Mouse (Mus musculus) CD8-positive naive resting alpha-beta T cell, adult 2 months (primary cell): ENCODE measurements around the gene A4gnt.
"Not testable (repeated sequence)": the region's sequence is repeated elsewhere in the genome, so short reads cannot be mapped to it uniquely, and the experiment has no call there.

Experiments
- DNase-seq, 2 experiments: peaks; one replicate each; pipeline ENCODE4 v3.0.0; 2022; ENCODE audit warnings: low read depth in 2 of 2, low spot score in 2 of 2

A4gnt gene

DNA sequence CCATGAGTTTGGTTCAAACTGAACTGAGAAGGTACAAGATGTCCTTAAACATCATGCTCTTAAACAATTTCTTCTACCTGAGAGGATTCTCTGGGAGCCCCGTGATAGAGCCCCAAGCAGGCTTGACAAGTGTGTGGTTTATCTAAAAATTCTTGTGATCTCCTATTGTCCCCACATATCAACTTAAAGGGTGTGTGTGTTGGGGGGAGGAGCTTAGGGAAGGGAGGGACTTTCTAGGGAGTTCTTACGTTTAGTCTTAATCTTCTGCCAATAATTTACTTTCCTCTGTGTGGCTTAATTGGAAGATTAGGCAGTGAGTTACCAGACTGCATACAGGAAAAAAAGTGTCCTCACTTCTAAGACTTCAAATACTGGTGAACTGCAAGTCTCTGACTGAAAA, at the start of gene A4gnt:
Gene A4gnt (plus strand): TSS at position 301 of the 400 bp plus-strand sequence.
- DNase-seq: no peak

DNA sequence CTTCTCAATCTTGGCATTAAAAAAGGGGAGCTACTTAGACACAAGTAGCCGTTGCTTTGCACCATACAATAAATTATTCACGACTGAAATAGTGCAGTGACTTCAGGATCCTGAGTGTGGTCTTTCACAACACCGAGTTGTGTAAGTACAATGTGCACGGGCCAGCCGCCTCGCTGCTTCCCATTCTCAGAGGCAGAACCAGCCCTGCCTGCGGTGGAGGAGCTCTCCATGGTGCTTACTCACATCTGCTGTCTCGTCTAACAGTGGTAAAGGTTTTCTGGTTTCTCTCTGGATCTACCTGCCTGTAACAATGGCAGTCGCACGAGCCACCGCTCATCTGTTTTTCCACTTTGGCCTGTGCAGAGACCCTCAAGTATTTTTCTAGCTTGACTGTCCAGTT, 48.6 kb upstream of the A4gnt start:
- DNase-seq: peak; percentile 35 to 52

DNA sequence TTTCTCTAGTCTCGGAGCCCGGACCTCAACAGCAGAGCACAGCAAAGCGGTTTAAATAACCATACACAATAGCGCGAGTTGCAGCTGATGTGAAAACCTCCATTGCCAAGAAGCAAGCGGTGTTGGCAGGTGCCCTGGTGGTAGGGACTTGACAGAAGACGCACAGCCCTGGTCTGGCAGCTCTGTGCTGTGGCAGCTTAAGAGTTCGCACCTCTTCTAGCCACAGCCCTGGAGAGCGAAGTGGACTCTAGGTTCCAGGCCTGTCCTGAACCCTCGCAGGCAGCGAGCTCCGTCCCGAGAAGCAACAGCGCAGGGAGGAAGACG, 44.3 kb upstream of the A4gnt start:
- peak; percentile 9 to 11 for DNase-seq

DNA sequence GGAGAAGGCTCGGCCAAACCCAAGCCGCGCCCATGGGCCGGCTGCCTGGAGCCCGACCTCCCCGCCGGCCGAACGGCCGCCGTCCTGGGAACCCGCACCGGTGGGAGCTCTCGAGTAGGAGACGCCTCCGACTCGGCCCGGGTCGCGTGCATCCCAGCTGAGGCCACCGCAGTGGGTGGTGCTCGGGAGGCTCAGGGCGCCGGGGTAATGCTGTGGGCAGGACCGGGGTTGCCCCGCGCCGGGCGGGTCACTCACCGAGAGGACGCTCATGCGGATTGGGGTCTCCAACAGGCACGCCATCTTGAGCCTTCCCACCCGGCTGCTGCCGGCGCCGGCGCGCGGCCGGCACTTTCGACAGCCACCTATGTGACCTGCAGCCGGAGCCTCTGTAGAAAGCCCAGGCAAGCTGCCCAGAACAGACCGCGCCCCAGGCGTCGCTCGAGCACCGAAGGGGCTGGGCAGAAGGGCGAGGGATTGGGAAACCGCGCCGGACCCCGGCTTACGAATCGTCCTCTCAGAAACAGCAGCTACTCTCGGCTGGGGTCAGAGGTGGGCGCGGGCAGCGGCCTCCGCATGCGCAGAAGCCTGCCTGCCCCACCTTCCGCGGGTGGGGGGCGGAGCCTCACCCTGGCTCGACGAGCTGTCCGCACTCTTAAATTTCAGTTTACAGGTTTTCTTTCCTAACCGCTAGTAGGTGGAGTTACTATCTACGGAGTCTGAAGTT, 43.8 kb upstream of the A4gnt start, which contains the start of gene Armc8:
Gene Armc8 (minus strand): TSS at position 553 of the 724 bp plus-strand sequence.
- peak; percentile 88 to 89 for DNase-seq

DNA sequence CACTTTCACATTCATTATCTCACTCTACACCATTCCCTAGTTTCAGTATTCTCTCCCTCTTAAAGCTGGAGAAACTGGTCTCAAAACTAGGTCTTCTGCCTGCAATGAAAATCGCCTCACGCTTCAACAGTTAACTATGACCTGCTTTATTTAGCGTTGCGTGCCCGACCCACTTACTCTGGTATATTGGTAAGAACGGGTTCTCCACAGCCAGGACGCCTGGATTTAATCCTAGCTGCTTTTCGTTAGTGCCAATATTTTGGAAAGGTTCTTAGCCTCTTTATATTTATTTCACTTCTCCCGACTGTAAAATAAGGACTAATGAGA, 43.3 kb upstream of the A4gnt start:
- no peak for DNase-seq

DNA sequence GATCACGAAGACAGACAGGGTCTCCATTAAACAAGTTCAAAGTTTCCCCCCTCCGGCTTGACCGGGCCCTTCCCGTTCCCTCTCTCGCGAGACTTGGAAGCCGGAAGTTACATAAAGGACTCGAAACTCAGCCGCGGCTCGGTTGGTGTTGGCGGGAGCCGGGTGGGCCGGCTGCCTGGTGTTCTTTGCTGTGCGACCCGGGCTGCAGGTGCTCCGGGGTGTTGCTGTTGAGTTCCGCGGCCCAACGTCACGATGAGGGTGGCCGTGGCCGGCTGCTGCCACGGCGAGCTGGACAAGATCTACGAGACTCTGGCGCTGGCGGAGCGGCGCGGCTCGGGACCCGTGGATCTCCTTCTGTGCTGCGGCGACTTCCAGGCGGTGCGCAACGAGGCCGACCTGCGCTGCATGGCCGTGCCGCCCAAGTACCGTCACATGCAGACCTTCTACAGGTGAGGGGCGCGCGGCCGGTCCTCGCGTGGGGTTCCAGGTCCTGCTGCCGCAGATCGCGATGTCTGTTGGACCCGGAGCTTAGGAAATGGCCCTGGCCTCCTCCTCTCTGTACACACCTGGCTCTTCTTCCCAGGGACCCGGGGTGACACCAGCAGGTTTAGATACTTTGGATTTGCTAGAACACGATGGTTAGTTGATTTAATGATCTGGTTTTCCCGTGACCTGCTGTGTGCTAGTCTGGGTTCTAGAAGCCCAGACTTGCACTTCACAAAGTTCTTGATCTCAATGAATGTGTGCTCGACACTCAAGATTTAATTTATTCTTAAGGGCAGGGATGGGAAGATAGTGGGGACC, 36.4 kb upstream of the A4gnt start, which contains the start of gene Dbr1:
Gene Dbr1 (plus strand): TSS at position 123 of the 804 bp plus-strand sequence.
- peak; percentile 89 to 91 for DNase-seq

DNA sequence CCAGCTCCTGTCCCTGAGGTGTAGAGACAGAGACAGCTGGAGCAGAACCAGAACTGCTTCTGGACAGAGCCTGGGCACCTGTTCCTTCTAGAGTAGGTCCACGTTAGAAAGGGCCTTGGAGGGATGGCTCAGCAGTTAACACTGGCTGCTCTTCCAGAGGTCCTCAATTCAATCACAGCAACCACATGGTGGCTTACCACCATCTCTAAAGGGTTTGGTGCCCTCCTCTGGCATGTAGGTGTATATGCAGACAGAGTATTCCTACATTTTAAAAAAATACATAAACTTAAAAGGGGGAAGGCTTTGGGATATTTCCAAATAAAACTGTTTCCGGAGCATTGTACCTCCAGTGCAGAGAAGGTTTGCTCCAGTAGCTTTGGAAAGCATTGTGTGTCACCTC, 31.6 kb upstream of the A4gnt start:
- peak in 1 of 2 experiments; percentile 20 for DNase-seq

DNA sequence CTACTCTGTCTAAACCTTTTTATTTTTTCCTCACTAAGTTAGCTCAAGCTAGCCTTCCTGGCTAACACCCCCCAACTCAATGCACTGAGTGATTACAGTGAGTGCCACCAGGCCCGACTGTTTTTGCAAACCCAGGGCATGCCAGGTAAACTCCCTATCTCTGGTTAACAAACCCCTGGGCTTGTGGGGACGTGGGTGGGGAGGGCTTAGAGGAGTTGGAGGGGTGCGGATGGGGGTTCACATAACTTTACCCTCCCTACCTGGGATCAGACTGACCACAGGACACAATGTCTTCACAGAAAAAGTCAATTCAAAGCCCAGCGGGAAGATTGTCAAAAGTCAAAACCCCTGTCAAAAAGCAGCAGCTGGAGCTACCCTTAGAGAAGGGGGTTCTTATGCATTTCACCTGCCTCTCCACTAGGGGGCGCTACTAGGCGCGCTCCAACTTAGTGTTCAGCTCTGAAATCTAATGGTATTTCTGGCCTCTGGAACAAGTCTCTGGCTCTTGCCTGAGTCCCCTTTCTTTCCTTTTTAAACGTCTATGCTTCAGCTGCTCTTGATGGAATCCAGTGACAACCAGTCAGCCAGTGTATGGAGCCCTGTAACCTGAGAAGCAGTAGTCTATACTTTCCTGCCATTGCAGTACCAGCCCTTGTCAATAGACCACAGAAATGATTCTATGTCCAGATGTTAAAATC, 24.6 kb upstream of the A4gnt start:
- peak; percentile 48 to 54 for DNase-seq

DNA sequence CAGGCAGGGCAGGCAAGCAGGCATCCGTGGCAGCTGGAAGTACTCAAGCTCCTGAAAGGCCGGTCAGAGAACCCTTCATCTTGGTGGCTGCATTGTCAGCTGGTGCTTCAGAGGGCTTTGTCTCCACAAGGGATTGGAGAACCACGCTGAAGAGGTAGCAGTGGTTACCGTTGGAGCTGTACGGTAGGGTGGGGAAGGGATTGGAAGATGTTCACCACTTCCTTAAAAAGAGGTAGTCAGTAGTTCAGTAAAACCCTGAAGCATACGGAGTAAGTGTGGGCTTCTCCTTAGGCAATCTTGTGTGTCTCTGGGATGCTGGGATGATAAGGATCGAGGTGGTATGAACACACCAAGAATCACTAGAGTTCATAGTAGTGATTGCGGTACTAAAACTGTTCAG, 21.2 kb upstream of the A4gnt start:
- no peak for DNase-seq

DNA sequence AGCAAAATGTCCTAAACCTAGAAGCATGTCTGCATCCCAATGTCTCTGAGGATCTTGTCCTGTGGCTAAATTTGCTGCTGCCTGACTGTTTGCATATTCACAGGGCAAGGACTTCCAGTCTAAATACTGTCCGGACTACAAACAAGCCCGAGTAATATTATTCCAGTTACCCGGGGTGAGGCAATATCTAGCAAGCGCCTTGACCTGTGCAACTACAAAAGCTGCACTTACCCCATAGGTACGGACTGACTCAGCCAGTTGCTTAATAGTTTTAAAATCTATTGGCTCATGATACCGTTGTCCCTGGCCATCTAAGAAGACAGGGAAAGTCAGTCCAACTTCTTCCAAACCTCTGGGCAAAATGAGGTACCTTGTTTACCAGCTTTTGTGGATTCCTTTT, 13.2 kb upstream of the A4gnt start:
- not testable (repeated sequence) for DNase-seq

DNA sequence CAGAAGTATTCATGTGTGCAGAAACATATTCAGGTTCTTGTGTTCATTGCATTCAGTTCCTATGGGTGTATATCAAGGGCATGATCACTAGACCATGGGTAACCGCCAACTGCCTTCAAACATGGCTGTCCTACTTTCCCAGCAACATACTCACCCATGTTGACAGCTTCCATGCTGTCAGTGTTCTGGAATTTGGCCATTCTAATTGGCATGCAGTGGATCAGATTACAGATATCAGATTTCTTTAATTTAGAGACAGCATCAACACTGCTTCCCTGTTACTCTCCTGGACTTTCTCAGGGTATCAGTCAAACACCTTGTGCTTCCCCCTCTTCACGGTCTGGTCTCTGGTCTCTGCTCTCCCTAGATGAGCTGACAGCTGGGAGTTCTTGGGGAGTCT, 8.7 kb upstream of the A4gnt start:
- DNase-seq: no peak

DNA sequence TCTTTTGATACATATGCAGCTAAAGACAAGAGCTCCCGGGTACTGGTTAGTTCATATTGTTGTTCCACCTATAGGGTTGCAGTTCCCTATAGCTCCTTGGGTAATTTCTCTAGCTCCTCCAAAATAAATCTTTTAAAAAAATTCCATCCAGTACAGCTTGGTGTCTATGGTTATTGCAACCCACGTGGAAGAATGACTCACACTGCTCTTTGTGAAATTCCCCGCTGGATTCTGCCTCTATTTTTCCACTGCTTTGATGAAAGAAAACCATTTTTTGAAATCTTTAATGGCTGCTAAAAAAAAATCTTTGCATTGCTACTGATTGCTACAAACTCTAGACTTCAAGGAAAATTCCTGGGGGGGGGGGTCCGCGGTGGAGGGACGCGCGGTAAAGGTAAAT, 7.4 kb downstream of the A4gnt start:
- DNase-seq: no peak

DNA sequence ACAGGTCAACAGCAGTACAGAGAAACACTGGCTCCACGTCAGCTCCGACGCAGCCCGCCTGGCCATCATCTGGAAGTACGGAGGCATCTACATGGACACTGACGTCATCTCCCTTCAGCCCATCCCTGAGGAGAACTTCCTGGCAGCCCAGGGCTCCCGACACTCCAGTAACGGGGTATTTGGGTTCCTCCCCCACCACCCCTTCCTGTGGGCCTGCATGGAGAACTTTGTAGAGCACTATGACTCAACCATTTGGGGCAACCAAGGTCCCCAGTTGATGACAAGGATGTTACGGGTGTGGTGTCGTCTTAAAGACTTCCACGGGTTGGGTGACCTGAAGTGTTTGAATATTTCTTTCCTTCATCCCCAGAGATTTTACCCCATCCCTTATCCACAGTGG, 7.9 kb downstream of the A4gnt start:
- no peak for DNase-seq

DNA sequence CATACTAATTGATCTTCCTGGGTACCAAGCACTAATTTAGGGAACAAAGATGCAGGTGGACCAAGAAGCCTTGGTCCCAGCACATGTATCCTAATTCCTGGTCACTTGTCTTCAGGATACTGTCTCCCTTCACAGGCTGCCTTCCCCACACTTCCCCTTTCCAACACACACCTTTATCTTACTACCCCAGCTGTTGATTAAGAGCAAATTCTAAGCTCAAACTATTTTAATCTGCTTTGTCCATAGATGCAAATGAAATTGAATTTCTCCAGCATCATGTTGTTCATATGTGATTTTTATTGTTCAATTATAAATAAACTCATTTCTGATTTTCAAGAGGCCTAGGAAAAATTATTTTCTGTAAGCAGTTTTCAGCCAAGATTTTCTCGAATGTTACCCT, 9.7 kb downstream of the A4gnt start:
- no peak for DNase-seq

DNA sequence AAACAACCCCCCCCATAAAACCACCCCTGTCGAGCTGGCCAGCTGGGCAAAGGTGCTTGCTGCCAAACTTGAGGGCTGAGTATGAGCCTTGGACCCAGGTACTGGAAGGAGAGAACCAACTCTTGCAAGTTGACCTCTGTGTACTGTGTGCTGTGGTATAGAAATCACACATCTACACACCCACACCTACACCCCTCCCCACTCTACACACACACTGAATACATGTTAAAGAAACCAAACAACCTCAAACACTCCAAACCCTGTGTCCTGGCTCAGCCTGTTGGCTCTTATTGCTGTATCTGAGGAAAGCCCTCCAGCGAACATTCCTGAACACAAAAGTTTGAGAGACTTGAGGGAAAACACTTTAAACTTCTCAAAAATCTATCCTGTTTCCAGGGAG, 10.7 kb downstream of the A4gnt start:
- DNase-seq: no peak

DNA sequence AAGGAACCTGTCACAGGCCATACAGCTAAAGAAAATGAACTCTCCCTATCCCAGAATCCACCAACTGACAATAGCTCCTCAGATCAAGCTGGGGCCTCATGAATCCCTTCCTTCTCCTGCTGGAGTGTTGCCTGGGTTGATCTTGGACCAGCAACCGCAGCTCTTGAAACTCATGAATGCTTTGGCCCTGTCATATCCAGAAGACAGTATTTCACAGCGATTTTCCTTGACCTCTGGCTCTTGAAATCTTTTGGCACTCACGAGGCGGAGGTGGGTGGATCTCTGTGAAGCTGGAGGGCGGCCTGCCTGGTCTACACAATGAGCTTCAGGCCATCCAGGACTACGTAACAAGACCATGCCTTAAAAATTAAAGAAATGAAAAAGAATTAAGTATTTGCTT, 11.8 kb downstream of the A4gnt start:
- no peak for DNase-seq

DNA sequence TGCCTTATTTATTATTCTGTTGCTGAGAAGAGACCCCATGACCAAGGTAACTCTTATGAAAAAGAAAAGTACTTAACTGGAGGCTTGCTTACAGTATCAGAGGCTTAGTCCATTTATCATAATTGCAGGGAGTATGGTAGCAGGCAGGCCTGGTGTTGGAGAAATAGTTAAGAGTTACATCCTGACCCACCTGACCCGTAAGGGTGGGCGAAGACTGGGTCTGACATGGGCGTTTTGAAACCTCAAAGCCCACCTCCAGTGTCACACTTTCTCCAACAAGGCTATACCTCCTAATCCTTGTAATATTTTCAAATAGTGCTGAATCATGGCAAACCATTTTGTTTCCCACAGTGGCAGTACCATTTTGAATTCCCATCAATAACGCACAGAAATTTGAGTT, 16.3 kb downstream of the A4gnt start:
- DNase-seq: no peak

DNA sequence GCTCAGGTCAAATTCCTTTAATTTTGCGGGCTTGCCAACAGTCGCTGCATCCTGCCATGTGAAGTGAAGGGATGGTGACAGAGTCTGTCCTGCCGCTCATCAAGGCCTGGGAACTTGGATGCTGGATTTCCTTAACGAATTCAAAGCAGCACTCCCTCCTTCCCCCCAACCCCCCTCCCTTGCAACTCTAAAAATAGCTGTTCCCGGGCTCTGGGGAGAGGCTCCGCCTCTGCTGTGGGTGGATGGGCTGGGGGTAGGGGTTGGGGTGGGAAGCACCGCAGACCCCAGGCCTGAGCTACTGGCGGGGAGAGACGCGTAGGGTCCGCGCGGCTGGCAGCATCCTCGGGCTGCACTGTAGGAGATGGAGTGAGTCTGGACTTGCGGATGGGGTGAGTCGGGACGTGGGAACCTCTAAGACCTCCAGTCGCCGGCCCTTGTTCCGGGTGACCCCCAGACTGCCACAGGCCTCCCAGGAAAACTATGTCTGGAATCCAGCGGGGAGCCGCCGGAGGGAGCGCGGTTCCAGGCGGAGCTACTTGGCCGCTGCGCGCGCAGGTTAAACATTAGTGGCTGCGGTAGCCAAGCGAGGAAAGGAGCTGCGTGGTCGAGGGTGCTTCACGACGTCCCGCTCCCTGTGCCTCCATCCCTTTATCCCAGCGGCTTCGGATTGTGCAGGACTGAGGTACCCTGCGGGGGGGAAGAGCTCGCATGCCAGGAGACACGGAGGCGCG, 17.1 kb downstream of the A4gnt start, which contains the start of gene Dzip1l:
Gene Dzip1l (plus strand): TSS at position 216 of the 731 bp plus-strand sequence.
- DNase-seq: no peak

DNA sequence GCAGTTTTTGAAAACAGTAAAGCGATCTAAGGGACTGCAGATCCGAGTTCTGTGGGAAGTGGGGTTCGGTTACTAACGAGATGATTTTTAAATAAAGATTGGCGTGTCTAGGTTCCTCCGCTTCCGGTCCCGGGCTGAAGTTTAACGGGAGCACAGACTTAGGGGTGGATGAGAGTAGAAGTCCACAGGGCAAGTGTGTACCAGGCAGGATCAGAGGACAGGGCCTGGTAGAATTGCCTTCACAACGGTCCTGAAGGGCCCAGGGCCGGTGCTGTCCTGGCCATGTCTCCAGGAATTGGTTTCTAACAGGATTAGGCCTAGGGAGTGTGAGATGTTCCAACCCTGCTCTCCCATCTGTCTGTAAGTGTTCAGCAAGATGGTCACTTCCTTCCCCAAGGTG, 17.8 kb downstream of the A4gnt start:
- no peak for DNase-seq

DNA sequence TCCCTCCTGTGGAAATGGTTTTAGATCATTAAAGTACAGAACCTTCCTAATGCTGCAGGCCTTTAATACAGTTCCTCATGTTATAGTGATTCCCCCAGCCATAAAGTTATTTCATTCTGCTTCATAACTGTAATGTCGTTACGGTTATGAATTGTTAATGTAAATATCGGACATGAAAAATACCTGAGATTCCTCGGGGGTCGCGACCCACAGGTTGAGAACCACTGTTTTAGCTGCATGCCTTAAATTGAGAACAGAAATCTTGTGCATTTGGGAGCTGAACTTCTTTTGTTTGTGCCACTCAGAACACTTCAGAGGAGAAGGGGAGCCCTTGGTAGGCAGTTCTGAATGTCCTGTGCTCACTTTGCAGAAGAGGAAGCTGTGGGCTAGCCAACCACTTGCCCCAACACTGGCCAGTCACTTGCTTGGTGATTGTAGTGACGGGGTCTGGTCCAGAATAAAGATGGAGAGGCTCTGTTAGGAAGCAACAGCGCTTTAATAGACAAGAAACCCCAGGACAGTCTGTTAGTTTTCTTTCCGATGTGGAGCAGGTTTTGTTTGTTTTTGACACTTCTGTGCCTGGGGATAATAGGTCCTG, 18.3 kb downstream of the A4gnt start:
- DNase-seq: no peak

DNA sequence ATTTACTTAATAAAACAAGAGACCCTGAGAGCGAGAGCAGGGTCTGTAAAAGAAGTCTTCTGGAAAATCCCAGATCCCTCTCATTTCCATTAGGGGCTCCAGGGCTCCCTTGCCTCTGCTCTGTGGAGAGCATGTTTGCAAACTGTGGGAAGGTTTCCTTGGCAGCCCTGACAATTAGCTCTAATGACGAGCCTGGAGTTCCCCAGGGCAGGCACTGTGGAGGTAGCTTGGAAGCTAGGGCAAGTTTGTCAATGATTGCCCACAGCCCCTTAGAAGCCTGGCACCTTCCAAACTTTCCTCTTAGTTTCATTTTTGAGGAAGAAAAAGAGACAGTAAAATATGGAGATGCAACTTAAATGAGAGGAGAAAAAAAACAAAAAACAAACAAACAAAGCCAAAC, 19.5 kb downstream of the A4gnt start:
- no peak for DNase-seq
